Comparison of ENCODE assay signal across 21 mouse cellular contexts in the genomic region with DNA sequence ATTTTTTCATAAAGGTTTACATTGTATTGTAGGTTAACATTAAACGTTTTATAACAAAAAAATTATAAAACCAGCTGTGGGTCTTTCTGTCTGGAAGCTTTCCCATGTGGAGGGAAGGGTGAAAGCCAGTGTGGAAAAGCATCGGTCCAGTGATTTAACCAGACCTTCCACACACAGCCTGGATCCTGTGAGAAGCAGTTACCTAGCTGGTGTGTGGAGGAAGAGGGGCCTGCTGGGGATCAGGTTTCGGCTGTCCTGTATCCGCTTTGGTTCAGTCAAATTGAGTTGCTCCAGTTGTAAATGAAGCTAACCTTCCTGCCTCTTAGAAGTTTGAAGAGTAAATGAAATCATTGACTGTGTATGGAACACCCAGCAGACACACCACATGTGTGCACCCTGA. TPM values are rescaled to one million over a fixed set of nuclear protein-coding genes. Genes with fewer than 3 reads are reported as not detected.
"Had no signal": no experiment of that assay in that cellular context is flagged by ENCODE, and none has a peak within 500 bp of the region (broad histone marks: within the 10 kb centered on the region; RNA-seq: fewer than 3 reads in every experiment).

No protein-coding gene starts in this region.

- H3K4me2 ChIP-seq: lung, embryonic 14.5 days; midbrain, embryonic 12.5 days; neural tube, embryonic 13.5 days; neural tube, embryonic 15.5 days had no signal

- H3K27me3 ChIP-seq: midbrain, embryonic 12.5 days; neural tube, embryonic 13.5 days; neural tube, embryonic 15.5 days had no signal

- H3K27ac ChIP-seq: midbrain, embryonic 10.5 days; midbrain, embryonic 12.5 days; neural tube, embryonic 13.5 days; neural tube, embryonic 15.5 days had no signal

- H3K9ac ChIP-seq: lung, embryonic 14.5 days; midbrain, embryonic 12.5 days; neural tube, embryonic 13.5 days; neural tube, embryonic 15.5 days had no signal

- DNase-seq: lung, embryonic 14.5 days; lung, postnatal 10 days; lung, postnatal 4 days; midbrain, embryonic 14.5 days; retina, postnatal 1 day; right cerebral cortex, adult 18-20 months; right cerebral cortex, postnatal 25 days; right cerebral cortex, postnatal 4 days; spleen, adult 18-20 months; thymus, adult 18-20 months; thymus, postnatal 14 days; thymus, postnatal 36 days had no signal

- H3K9me3 ChIP-seq: midbrain, embryonic 12.5 days; neural tube, embryonic 13.5 days; neural tube, embryonic 15.5 days had no signal

- ATAC-seq: midbrain, embryonic 16.5 days had no signal

- H3K4me1 ChIP-seq: midbrain, embryonic 10.5 days; midbrain, embryonic 12.5 days; neural tube, embryonic 13.5 days; neural tube, embryonic 15.5 days had no signal

- H3K4me3 ChIP-seq: midbrain, embryonic 10.5 days; midbrain, embryonic 12.5 days; myocyte; neural tube, embryonic 13.5 days; neural tube, embryonic 15.5 days had no signal

RNA-seq across cellular contexts. Expression of a gene that starts 37.3 kb away (rescaled TPM):
- total RNA-seq: megakaryocyte, adult 5-6 weeks; megakaryocyte-erythroid progenitor cell, adult 5-6 weeks had no signal
- polyA plus RNA-seq: lung, embryonic 14.5 days; lung, embryonic 16.5 days; midbrain, embryonic 10.5 days; myocyte had no signal
